Mouse (Mus musculus) MEL (cell line): ENCODE data around the gene Rab11fip5.

ENCODE experiments used
- GATA1 ChIP-seq: IDR thresholded peaks from 2 replicates; pipeline ENCODE4 v1.6.1; 2011; ENCODE audit warnings: low read depth, low read length, improper control_type of control experiment
- POLR2A ChIP-seq, 2 experiments: IDR thresholded peaks; 2 replicates each; pipeline ENCODE4 v1.6.1; 2011 to 2012; ENCODE audit warnings: low read length in 2 of 2, mild to moderate bottlenecking in 2 of 2, control low read depth in 1 of 2, improper control_type of control experiment in 1 of 2, low read depth in 1 of 2, moderate library complexity in 1 of 2; ENCODE audit not compliant: control insufficient read depth in 1 of 2, insufficient read depth in 1 of 2, poor library complexity in 1 of 2
- TCF12 ChIP-seq: IDR thresholded peaks from 2 replicates; pipeline ENCODE4 v1.6.1; 2014; ENCODE audit warnings: low read depth, mild to moderate bottlenecking, inconsistent platforms, low read length, improper control_type of control experiment, moderate library complexity
- ZC3H11A ChIP-seq: IDR thresholded peaks from 2 replicates; pipeline ENCODE4 v1.6.1; 2012; ENCODE audit warnings: low read depth, mild to moderate bottlenecking, inconsistent platforms, low read length, improper control_type of control experiment

- no peak for TF ChIP-seq TCF12
- TF ChIP-seq ZC3H11A, result no peak
- TF ChIP-seq GATA1, result peak; percentile 81
- no peak for TF ChIP-seq POLR2A (IDR thresholded peaks at IDR 0.05; ENCODE audit: control insufficient read depth in 1 of 2, insufficient read depth in 1 of 2, low read depth in 1 of 2, low read length in 2 of 2, poor library complexity in 1 of 2)
These were observed 18.7 kb downstream of the Rab11fip5 start for GRCm38 (mm10) chr6:85355753-85356152.
